Mouse (Mus musculus) heart, embryonic 11.5 days (tissue): Measurements from ENCODE around the gene Gkap1. TPM values are rescaled to one million over a fixed set of nuclear protein-coding genes. Genes with fewer than 3 reads are reported as not detected.

ENCODE experiments used
- ATAC-seq: fragments of 200-750 bp; cut with Nextera tagmentation; replicated peaks from 2 replicates; pipeline ENCODE4 v1.8.0; 2017; ENCODE audit warnings: moderate library complexity; ENCODE audit not compliant: insufficient number of reproducible peaks, low FRiP score, low TSS enrichment
- H3K27ac ChIP-seq: fragments of 300-500 bp; sonication (generic); 2 replicates; pipeline ENCODE4 v1.5.1; 2014; ENCODE audit warnings: mild to moderate bottlenecking, low read depth, low read length
- H3K27me3 ChIP-seq: fragments of 300-500 bp; sonication (generic); 2 replicates; pipeline ENCODE4 v1.6.1; 2014; ENCODE audit warnings: mild to moderate bottlenecking, low read length, mixed read lengths; ENCODE audit not compliant: control insufficient read depth, insufficient read depth
- H3K36me3 ChIP-seq: fragments of 300-500 bp; sonication (generic); 2 replicates; pipeline ENCODE4 v1.6.1; 2014; ENCODE audit warnings: mild to moderate bottlenecking, low read length, moderate library complexity, mixed read lengths; ENCODE audit not compliant: control insufficient read depth, insufficient read depth
- H3K4me1 ChIP-seq: fragments of 300-500 bp; sonication (generic); 2 replicates; pipeline ENCODE4 v1.6.1; 2014; ENCODE audit warnings: low read length; ENCODE audit not compliant: control insufficient read depth, insufficient read depth
- H3K4me2 ChIP-seq: fragments of 300-500 bp; sonication (generic); 2 replicates; pipeline ENCODE4 v1.6.1; 2014; ENCODE audit warnings: mild to moderate bottlenecking, moderate library complexity
- H3K4me3 ChIP-seq: fragments of 300-500 bp; sonication (generic); 2 replicates; pipeline ENCODE4 v1.5.1; 2014; ENCODE audit warnings: low read depth, low read length
- H3K9ac ChIP-seq: fragments of 300-500 bp; sonication (generic); 2 replicates; pipeline ENCODE4 v1.6.1; 2014; ENCODE audit warnings: mild to moderate bottlenecking, low read depth, low read length, moderate library complexity
- H3K9me3 ChIP-seq: fragments of 300-500 bp; sonication (generic); replicated peaks from 2 replicates; pipeline ENCODE4 v1.6.1; 2016; ENCODE audit warnings: low read length; ENCODE audit not compliant: control insufficient read depth
- WGBS: fragments of 180-500 bp; shearing (Covaris S2); extraction: QIAGEN DNeasy Blood & Tissue Kit; methylation state at CpG from one replicate; pipeline ENCODE4 v1.1.7; 2014; ENCODE audit not compliant: insufficient replicate concordance; 5-methylcytosine and 5-hydroxymethylcytosine counted together
- polyA plus RNA-seq: library from polyadenylated mRNA; unstranded; fragments of >200 nt; fragmentation: Nextera tagmentation; extraction: Ambion mirVana; gene quantifications from 2 replicates; pipeline ENCODE4 v1.2.1, GENCODE M21; 2014

The Gkap1 gene
- polyA plus RNA-seq, 1 experiment from 2014 or later = 22.7 TPM

DNA sequence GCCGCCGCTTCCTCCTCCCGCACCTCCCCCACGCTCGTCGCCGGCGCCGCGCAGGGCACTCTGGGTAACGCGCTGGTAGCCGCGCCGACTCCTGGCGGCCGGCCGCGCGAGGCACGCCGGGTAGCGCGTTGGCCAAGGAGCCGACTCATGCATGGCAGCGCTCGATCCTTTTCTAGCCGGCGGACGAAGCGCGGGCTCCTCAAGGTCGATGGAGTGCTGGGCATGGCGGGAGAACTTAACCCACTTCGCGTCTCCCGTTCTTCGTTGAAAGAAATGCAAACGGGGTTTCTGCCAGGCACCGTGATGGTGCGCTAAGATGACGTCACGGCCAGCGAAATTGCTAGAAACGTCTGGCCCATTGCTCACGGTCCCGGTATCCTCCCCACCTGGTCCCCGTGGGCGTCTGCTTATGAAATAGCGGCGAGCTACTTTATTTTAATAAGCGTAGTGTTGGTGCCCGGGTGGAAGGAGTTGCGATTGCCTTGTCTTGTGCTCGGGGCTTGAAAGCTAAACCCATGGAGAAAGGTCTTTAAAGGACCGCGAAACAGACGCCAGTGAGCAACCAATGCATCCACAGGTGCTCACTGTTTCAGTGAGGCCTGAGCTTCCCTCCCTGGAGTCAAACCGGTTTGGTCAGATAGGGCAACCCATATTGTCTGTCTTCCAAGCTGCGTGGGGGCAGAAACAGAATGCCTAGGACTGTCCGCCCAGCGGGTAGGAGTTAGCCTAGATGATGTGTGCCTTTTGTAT is 59.7 kb downstream of the Gkap1 start, which contains the start of gene Ubqln1:
Gene Ubqln1 (minus strand): TSS at position 62 of the 750 bp plus-strand sequence.
- Histone ChIP-seq H3K9ac (peak within 1 kb of the TSS; percentile 98), H3K4me1 (peaks cover 21% of the 10 kb centered on the region), H3K4me3 (peak within 1 kb of the TSS; percentile 100), H3K9me3 (no peaks in the 10 kb centered on the region), H3K36me3 (no peaks in the 10 kb centered on the region), H3K27me3 (no peaks in the 10 kb centered on the region), H3K4me2 (peak within 1 kb of the TSS; percentile 94), H3K27ac (peak within 1 kb of the TSS; percentile 81)
- peak; percentile 90 for ATAC-seq
- 3% methylated on average over 62 of the region's 62 CpGs for WGBS

- no peaks in the 10 kb centered on the region for H3K9me3 ChIP-seq
- WGBS = under 1% methylated on average over 48 of the region's 48 CpGs
- ATAC-seq = peak; percentile 73; the same call in 1 of the 2 replicates
These were observed 60.3 kb downstream of the Gkap1 start for GRCm38 (mm10) chr13:58215253-58215591.

DNA sequence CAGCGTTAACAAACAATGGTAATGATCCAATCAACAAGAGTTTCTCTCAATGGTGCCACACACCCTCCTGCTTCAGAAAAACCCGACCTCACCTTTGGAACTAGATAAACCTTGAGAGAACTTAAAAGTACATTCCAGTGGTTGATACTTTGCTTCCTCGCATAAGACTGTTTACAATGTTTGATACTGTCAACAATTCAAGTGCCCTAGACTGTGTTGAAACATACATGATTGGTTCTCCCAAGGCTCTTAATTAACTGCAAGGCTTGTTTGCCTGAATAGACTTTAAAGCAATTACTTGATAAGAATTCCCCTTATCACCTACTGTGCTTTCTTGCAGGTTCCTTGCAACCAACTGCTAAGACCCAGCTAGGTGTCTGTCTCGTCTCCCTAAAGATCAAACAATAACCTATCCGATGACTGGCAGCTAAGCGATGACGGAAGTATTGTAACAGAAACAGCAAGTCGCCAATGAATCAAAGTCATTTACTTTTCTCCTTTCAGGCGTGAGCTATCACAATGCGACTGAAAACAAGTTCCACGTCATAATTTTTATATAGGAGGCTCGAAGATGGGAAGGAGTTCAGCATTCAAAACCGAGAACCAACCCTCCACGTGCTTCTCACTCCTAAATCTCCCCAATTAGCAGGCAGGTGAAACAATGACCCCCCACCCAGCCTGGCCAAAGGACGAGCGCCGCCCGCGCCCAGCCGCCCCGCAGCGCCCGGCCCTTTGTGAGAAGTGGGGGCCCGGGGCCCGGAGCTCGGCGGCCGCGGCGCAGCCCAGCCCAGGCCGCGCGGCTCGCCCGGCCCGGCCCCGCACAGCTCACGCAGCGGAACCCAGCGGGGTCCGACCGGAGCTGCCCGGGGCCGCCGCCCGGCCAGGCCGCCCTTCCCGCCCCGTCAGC is 60.9 kb downstream of the Gkap1 start:
- peak overlapping the region; percentile 98 for H3K9ac ChIP-seq
- peak overlapping the region; percentile 81 for H3K27ac ChIP-seq
- peak overlapping the region; percentile 100 for H3K4me3 ChIP-seq
- H3K9me3 ChIP-seq = no peaks in the 10 kb centered on the region
- H3K36me3 ChIP-seq = no peaks in the 10 kb centered on the region
- WGBS = 1% methylated on average over 42 of the region's 49 CpGs
- H3K4me2 ChIP-seq = peak overlapping the region; percentile 94
- peak; percentile 72 for ATAC-seq
- H3K4me1 ChIP-seq = peaks cover 21% of the 10 kb centered on the region
- H3K27me3 ChIP-seq = no peaks in the 10 kb centered on the region

More at GRCm38 (mm10) chr13:58215253-58215591, 60.3 kb downstream of the Gkap1 start:
- Histone ChIP-seq H3K4me2 (peak overlapping the region; percentile 94), H3K27me3 (no peaks in the 10 kb centered on the region), H3K9ac (peak overlapping the region; percentile 98), H3K27ac (peak overlapping the region; percentile 81), H3K36me3 (no peaks in the 10 kb centered on the region), H3K4me3 (peak overlapping the region; percentile 100), H3K4me1 (peaks cover 21% of the 10 kb centered on the region)

DNA sequence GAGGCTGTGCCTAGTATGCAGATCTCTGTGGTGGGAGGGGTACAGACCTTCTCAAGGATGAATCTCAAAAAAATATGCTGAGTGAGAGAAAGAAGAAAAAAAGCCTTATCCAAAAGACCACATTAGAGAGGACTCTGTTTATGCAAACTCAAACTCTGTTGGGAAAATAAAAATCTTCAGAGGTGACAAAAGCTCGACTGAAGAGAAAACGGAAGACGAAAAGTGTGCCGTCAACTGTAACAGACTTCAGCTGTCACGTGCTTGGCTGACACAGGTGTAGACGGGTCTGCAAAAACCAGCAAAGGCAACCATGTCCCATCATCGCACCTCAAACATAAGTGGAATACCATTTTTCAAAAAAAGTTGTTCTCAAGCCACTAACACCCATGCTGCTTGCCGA is 61.7 kb downstream of the Gkap1 start:
- Histone ChIP-seq H3K27ac (no peak overlapping the region), H3K9me3 (no peaks in the 10 kb centered on the region), H3K36me3 (no peaks in the 10 kb centered on the region), H3K4me2 (peak overlapping the region; percentile 94), H3K4me3 (peak overlapping the region; percentile 100), H3K27me3 (no peaks in the 10 kb centered on the region), H3K9ac (peak overlapping the region; percentile 98; the same call in 1 of the 2 replicates), H3K4me1 (peaks cover 21% of the 10 kb centered on the region)
- no peak for ATAC-seq
- WGBS = 54% methylated on average over 8 of the region's 8 CpGs

- Histone ChIP-seq H3K4me3 (no peak overlapping the region), H3K4me2 (no peak overlapping the region), H3K4me1 (peaks cover 21% of the 10 kb centered on the region), H3K27me3 (no peaks in the 10 kb centered on the region), H3K9ac (no peak overlapping the region), H3K9me3 (no peaks in the 10 kb centered on the region), H3K27ac (no peak overlapping the region), H3K36me3 (no peaks in the 10 kb centered on the region)
- no peak for ATAC-seq
- 79% methylated on average over 2 of the region's 2 CpGs for WGBS
These were observed 63.0 kb downstream of the Gkap1 start for GRCm38 (mm10) chr13:58212530-58212929.

GRCm38 (mm10) chr13:58210441-58210840 is 65.1 kb downstream of the Gkap1 start:
- WGBS = 71% methylated on average over 5 of the region's 5 CpGs
- Histone ChIP-seq H3K4me3 (no peak overlapping the region), H3K4me1 (peaks cover 15% of the 10 kb centered on the region), H3K4me2 (no peak overlapping the region), H3K27ac (no peak overlapping the region), H3K9ac (no peak overlapping the region), H3K36me3 (no peaks in the 10 kb centered on the region), H3K27me3 (no peaks in the 10 kb centered on the region), H3K9me3 (no peaks in the 10 kb centered on the region)
- ATAC-seq = no peak

- Histone ChIP-seq H3K27ac (no peak overlapping the region), H3K4me2 (no peak overlapping the region), H3K4me3 (no peak overlapping the region), H3K27me3 (no peaks in the 10 kb centered on the region), H3K4me1 (no peaks in the 10 kb centered on the region; the same call in 1 of the 2 replicates), H3K9me3 (no peaks in the 10 kb centered on the region), H3K36me3 (no peaks in the 10 kb centered on the region), H3K9ac (no peak overlapping the region)
- ATAC-seq = no peak
- WGBS = 80% methylated on average over 4 of the region's 4 CpGs
These were observed 69.4 kb downstream of the Gkap1 start for GRCm38 (mm10) chr13:58206084-58206483.

GRCm38 (mm10) chr13:58204986-58205385 is 70.5 kb downstream of the Gkap1 start:
- H3K9ac ChIP-seq = no peak overlapping the region
- no peak overlapping the region for H3K27ac ChIP-seq
- no peak overlapping the region for H3K4me2 ChIP-seq
- no peaks in the 10 kb centered on the region for H3K27me3 ChIP-seq
- no peaks in the 10 kb centered on the region for H3K9me3 ChIP-seq
- no peaks in the 10 kb centered on the region for H3K4me1 ChIP-seq
- no peaks in the 10 kb centered on the region for H3K36me3 ChIP-seq
- WGBS = 62% methylated on average over 4 of the region's 4 CpGs
- no peak overlapping the region for H3K4me3 ChIP-seq
- ATAC-seq = no peak
